17 mouse cellular contexts compared by ENCODE assay signal in genomic region chr13:37101755-37102154, GRCm38 (mm10).
"Had no signal": no experiment of that assay in that cellular context is flagged by ENCODE, and none has a peak within 500 bp of the region (broad histone marks: within the 10 kb centered on the region; RNA-seq: fewer than 3 reads in every experiment).

No protein-coding gene starts in this region.

- ATAC-seq: liver, embryonic 12.5 days; midbrain, embryonic 13.5 days; midbrain, embryonic 15.5 days had no signal

- H3K9me3 ChIP-seq: liver, embryonic 12.5 days; lung, embryonic 15.5 days; midbrain, embryonic 10.5 days; midbrain, embryonic 13.5 days; midbrain, embryonic 15.5 days; neural tube, embryonic 13.5 days; neural tube, embryonic 15.5 days had no signal

- H3K27me3 ChIP-seq: liver, embryonic 12.5 days; lung, embryonic 15.5 days; midbrain, embryonic 13.5 days; midbrain, embryonic 15.5 days; neural tube, embryonic 13.5 days; neural tube, embryonic 15.5 days had no signal

- H3K4me1 ChIP-seq: liver, embryonic 12.5 days; lung, embryonic 15.5 days had no signal

- H3K9ac ChIP-seq: liver, embryonic 12.5 days; liver, embryonic 14.5 days; lung, embryonic 15.5 days; midbrain, embryonic 13.5 days; midbrain, embryonic 15.5 days; neural tube, embryonic 13.5 days; neural tube, embryonic 15.5 days had no signal

- DNase-seq: retina, postnatal 1 day; right cerebral cortex, adult 18-20 months; right cerebral cortex, postnatal 25 days; right cerebral cortex, postnatal 4 days; spleen, adult 18-20 months; thymus, adult 18-20 months; thymus, postnatal 14 days; thymus, postnatal 36 days had no signal

- H3K4me3 ChIP-seq: liver, embryonic 12.5 days; lung, embryonic 15.5 days; midbrain, embryonic 10.5 days; midbrain, embryonic 13.5 days; midbrain, embryonic 15.5 days; myocyte; neural tube, embryonic 13.5 days; neural tube, embryonic 15.5 days had no signal

- H3K27ac ChIP-seq: liver, embryonic 12.5 days; liver, embryonic 14.5 days; lung, embryonic 15.5 days; midbrain, embryonic 10.5 days; midbrain, embryonic 15.5 days; neural tube, embryonic 13.5 days; neural tube, embryonic 15.5 days had no signal

- H3K36me3 ChIP-seq: liver, embryonic 12.5 days; lung, embryonic 15.5 days; midbrain, embryonic 10.5 days; midbrain, embryonic 13.5 days; midbrain, embryonic 15.5 days; neural tube, embryonic 13.5 days; neural tube, embryonic 15.5 days had no signal

- H3K4me2 ChIP-seq: liver, embryonic 12.5 days; lung, embryonic 15.5 days; midbrain, embryonic 13.5 days; midbrain, embryonic 15.5 days; neural tube, embryonic 13.5 days; neural tube, embryonic 15.5 days had no signal
